Mouse (Mus musculus) liver (tissue): ENCODE measurements around the gene Masp2.

Experiments
- DNase-seq: peaks from one replicate; pipeline ENCODE4 v3.0.0-alpha.2; 2020; ENCODE audit warnings: mixed read lengths

The Masp2 gene

GRCm38 (mm10) chr4:148602357-148603120 lies at the start of gene Masp2:
Masp2 (plus strand) TSS chr4:148602554.
- no peak for DNase-seq

GRCm38 (mm10) chr4:148557766-148558165 lies 44.6 kb upstream of the Masp2 start:
- no peak for DNase-seq

GRCm38 (mm10) chr4:148558297-148559000 lies 43.9 kb upstream of the Masp2 start, which contains the start of gene Exosc10:
Exosc10 (plus strand) TSS chr4:148558429.
- DNase-seq: peak; percentile 93

- no peak for DNase-seq
Observed at GRCm38 (mm10) chr4:148562676-148563075, 39.7 kb upstream of the Masp2 start.

GRCm38 (mm10) chr4:148563595-148563994 lies 38.8 kb upstream of the Masp2 start:
- no peak for DNase-seq

- no peak for DNase-seq
Observed at GRCm38 (mm10) chr4:148570138-148570537, 32.2 kb upstream of the Masp2 start.

- DNase-seq: no peak
Observed at GRCm38 (mm10) chr4:148570693-148571295, 31.6 kb upstream of the Masp2 start.

GRCm38 (mm10) chr4:148573222-148573621 lies 29.1 kb upstream of the Masp2 start:
- DNase-seq: no peak

- DNase-seq: no peak
Observed at GRCm38 (mm10) chr4:148580765-148581164, 21.6 kb upstream of the Masp2 start.

GRCm38 (mm10) chr4:148581422-148581821 lies 20.9 kb upstream of the Masp2 start:
- DNase-seq: no peak

GRCm38 (mm10) chr4:148583257-148583656 lies 19.1 kb upstream of the Masp2 start:
- no peak for DNase-seq

GRCm38 (mm10) chr4:148586648-148587047 lies 15.7 kb upstream of the Masp2 start:
- no peak for DNase-seq

- no peak for DNase-seq
Observed at GRCm38 (mm10) chr4:148588793-148589192, 13.6 kb upstream of the Masp2 start.

GRCm38 (mm10) chr4:148589565-148589964 lies 12.8 kb upstream of the Masp2 start:
- DNase-seq: no peak

- DNase-seq: peak; percentile 18
Observed at GRCm38 (mm10) chr4:148590421-148591170, 11.8 kb upstream of the Masp2 start.

GRCm38 (mm10) chr4:148591171-148591630 lies 11.2 kb upstream of the Masp2 start, which contains the start of gene Srm:
Srm (plus strand) TSS chr4:148591503.
- peak; percentile 97 for DNase-seq

- DNase-seq: peak; percentile 58
Observed at GRCm38 (mm10) chr4:148591637-148592380, 10.5 kb upstream of the Masp2 start.

- no peak for DNase-seq
Observed at GRCm38 (mm10) chr4:148593996-148594395, 8.4 kb upstream of the Masp2 start.

GRCm38 (mm10) chr4:148595916-148596315 lies 6.4 kb upstream of the Masp2 start:
- no peak for DNase-seq

GRCm38 (mm10) chr4:148596731-148597130 lies 5.6 kb upstream of the Masp2 start:
- DNase-seq: no peak

- DNase-seq: no peak
Observed at GRCm38 (mm10) chr4:148598826-148599225, 3.5 kb upstream of the Masp2 start.

- no peak for DNase-seq
Observed at GRCm38 (mm10) chr4:148600316-148600715, 2.0 kb upstream of the Masp2 start.
